Mouse (Mus musculus) neural tube, embryonic 13.5 days (tissue): Measurements from ENCODE around the gene Ikzf3. TPM values are rescaled to one million over a fixed set of nuclear protein-coding genes. Genes with fewer than 3 reads are reported as not detected.

Experiments
- ATAC-seq: fragments of 200-750 bp; cut with Nextera tagmentation; 2 replicates; pipeline ENCODE4 v1.8.0; 2017; ENCODE audit warnings: low read depth, mild to moderate bottlenecking, moderate TSS enrichment, moderate library complexity
- H3K27ac ChIP-seq: fragments of 300-500 bp; sonication (generic); replicated peaks from 2 replicates; pipeline ENCODE4 v1.5.1; 2015; ENCODE audit warnings: moderate library complexity, mild to moderate bottlenecking, inconsistent platforms
- H3K27me3 ChIP-seq: fragments of 300-500 bp; sonication (generic); 2 replicates; pipeline ENCODE4 v1.6.1; 2015; ENCODE audit warnings: mild to moderate bottlenecking, inconsistent platforms
- H3K36me3 ChIP-seq: fragments of 300-500 bp; sonication (generic); 2 replicates; pipeline ENCODE4 v1.6.1; 2015; ENCODE audit warnings: mild to moderate bottlenecking, inconsistent platforms
- H3K4me1 ChIP-seq: fragments of 300-500 bp; sonication (generic); replicated peaks from 2 replicates; pipeline ENCODE4 v1.6.1; 2015; ENCODE audit warnings: inconsistent platforms
- H3K4me2 ChIP-seq: fragments of 300-500 bp; sonication (generic); 2 replicates; pipeline ENCODE4 v1.6.1; 2015; ENCODE audit warnings: inconsistent platforms, mild to moderate bottlenecking, moderate library complexity
- H3K4me3 ChIP-seq: fragments of 300-500 bp; sonication (generic); 2 replicates; pipeline ENCODE4 v1.5.1; 2015; ENCODE audit warnings: mild to moderate bottlenecking, inconsistent platforms
- H3K9ac ChIP-seq: fragments of 300-500 bp; sonication (generic); 2 replicates; pipeline ENCODE4 v1.6.1; 2015; ENCODE audit warnings: moderate library complexity, mild to moderate bottlenecking, inconsistent platforms
- H3K9me3 ChIP-seq: fragments of 300-500 bp; sonication (generic); 2 replicates; pipeline ENCODE4 v1.6.1; 2016; ENCODE audit warnings: inconsistent platforms
- WGBS: fragments of 180-500 bp; shearing (Covaris S2); methylation state at CpG from one replicate; pipeline ENCODE4 v1.1.7; 2015; 5-methylcytosine and 5-hydroxymethylcytosine counted together
- polyA plus RNA-seq: library from polyadenylated mRNA; unstranded; fragments of >200 nt; fragmentation: Nextera tagmentation; extraction: Ambion mirVana; gene quantifications from 2 replicates; pipeline ENCODE4 v1.2.1, GENCODE M21; 2015

Gene Ikzf3
- polyA plus RNA-seq, 1 experiment from 2014 or later: 0.31 TPM

GRCm38 (mm10) chr11:98584146-98584545 lies 38.3 kb upstream of the Ikzf3 start:
- H3K4me1 ChIP-seq: peaks cover 37% of the 10 kb centered on the region
- H3K4me3 ChIP-seq: no peak overlapping the region
- H3K4me2 ChIP-seq: no peak overlapping the region
- H3K27ac ChIP-seq: no peak overlapping the region
- H3K36me3 ChIP-seq: peaks cover 41% of the 10 kb centered on the region
- no peak overlapping the region for H3K9ac ChIP-seq
- H3K9me3 ChIP-seq: no peaks in the 10 kb centered on the region
- no peaks in the 10 kb centered on the region for H3K27me3 ChIP-seq
- ATAC-seq: no peak
- WGBS: 50% methylated on average over 1 of the region's 1 CpGs

- peaks cover 41% of the 10 kb centered on the region for H3K36me3 ChIP-seq
- no peak overlapping the region for H3K4me3 ChIP-seq
- peaks cover 36% of the 10 kb centered on the region for H3K4me1 ChIP-seq
- no peaks in the 10 kb centered on the region for H3K27me3 ChIP-seq
- ATAC-seq: no peak
- 38% methylated on average over 3 of the region's 3 CpGs for WGBS
- no peak overlapping the region for H3K27ac ChIP-seq
- no peaks in the 10 kb centered on the region for H3K9me3 ChIP-seq
- H3K4me2 ChIP-seq: no peak overlapping the region
- H3K9ac ChIP-seq: no peak overlapping the region
Observed at GRCm38 (mm10) chr11:98583571-98583970, 37.7 kb upstream of the Ikzf3 start.

DNA sequence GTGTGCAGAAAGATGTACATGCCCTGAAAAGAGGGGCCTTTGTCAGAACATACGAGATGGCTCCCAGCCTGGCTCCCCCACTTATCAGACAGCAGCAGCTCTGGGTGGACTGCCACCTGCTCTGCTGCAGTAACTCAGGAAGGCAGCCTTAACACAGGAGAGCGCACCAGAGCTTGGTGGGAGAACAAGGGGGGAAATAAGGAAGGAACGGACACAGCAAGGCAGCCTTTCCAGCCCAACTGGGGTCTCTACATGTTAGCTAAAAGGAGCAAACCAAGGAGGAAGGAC lies 37.4 kb upstream of the Ikzf3 start:
- WGBS: 97% methylated on average over 3 of the region's 3 CpGs
- Histone ChIP-seq H3K36me3 (peaks cover 41% of the 10 kb centered on the region), H3K4me2 (no peak overlapping the region), H3K4me1 (peaks cover 33% of the 10 kb centered on the region), H3K9ac (no peak overlapping the region), H3K4me3 (no peak overlapping the region), H3K9me3 (no peaks in the 10 kb centered on the region), H3K27me3 (no peaks in the 10 kb centered on the region), H3K27ac (no peak overlapping the region)
- no peak for ATAC-seq

DNA sequence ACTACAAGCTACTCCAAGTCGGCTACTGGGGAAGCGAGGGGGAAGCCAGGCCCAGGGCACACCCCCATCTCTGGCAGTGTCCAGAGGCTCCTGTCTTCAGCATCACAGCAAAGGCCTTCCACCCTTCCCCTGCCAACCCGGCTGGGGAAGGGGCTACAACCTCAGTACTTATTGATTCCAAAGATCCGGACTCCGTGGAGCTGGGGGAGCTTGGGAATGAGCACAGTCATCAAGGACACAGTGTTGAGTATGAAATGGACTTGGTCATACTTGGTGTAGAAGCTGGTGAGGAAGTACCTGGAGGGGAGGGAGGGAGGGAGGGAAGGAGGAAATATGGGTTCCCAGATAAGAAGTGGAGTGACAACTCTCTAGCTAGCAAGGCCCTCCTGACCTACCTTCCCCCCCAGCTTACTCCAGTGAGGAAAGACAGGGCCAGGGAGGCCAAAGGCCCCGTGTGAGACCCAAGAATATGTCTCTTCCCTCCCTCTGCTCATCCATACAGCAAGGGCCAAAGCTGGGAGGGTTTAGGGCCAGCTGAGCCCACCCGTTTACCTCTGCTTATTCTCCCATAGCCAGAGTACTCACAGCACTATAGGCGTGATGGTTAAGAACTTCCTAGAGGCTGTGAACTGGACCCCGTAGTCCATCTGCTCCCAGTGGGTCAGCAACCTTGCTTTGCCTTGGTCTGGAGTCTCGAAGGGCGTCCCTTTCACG lies 36.9 kb upstream of the Ikzf3 start:
- no peak overlapping the region for H3K9ac ChIP-seq

DNA sequence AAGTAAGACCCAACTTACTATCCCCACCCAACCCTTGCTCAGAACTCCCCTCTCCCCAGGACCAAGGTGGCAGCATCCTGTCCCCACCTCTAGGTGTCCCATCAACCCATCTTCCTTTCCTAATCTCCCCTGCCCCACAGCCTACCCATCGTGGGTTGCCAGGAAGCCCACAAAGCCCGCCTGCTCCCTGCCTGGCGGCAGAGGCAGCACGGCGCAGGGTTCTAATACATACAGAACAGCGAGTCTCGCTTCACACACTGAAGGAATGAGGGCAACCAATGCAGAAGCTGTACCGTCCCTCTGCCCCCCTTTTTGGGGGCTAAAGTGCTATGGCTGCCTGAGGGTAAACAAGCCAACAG lies 36.2 kb upstream of the Ikzf3 start:
- Histone ChIP-seq H3K9me3 (no peaks in the 10 kb centered on the region), H3K27me3 (no peaks in the 10 kb centered on the region), H3K4me2 (no peak overlapping the region), H3K9ac (no peak overlapping the region), H3K4me3 (no peak overlapping the region), H3K36me3 (peaks cover 41% of the 10 kb centered on the region), H3K27ac (no peak overlapping the region), H3K4me1 (peaks cover 24% of the 10 kb centered on the region)
- ATAC-seq: no peak
- WGBS: 91% methylated on average over 8 of the region's 8 CpGs

More for the DNA sequence above, 36.9 kb upstream of the Ikzf3 start:
- Histone ChIP-seq H3K27ac (no peak overlapping the region), H3K4me3 (no peak overlapping the region), H3K27me3 (no peaks in the 10 kb centered on the region), H3K36me3 (peaks cover 41% of the 10 kb centered on the region), H3K4me1 (peaks cover 28% of the 10 kb centered on the region), H3K9me3 (no peaks in the 10 kb centered on the region), H3K4me2 (no peak overlapping the region)
- WGBS: 92% methylated on average over 12 of the region's 12 CpGs
- ATAC-seq: no peak

- no peak overlapping the region for H3K27ac ChIP-seq
- no peak for ATAC-seq
- H3K4me3 ChIP-seq: no peak overlapping the region
- no peaks in the 10 kb centered on the region for H3K27me3 ChIP-seq
- H3K9me3 ChIP-seq: no peaks in the 10 kb centered on the region
- peaks cover 22% of the 10 kb centered on the region for H3K4me1 ChIP-seq
- H3K4me2 ChIP-seq: no peak overlapping the region
- no peak overlapping the region for H3K9ac ChIP-seq
- H3K36me3 ChIP-seq: peaks cover 41% of the 10 kb centered on the region
- 74% methylated on average over 17 of the region's 17 CpGs for WGBS
Observed at GRCm38 (mm10) chr11:98581286-98582029, 35.6 kb upstream of the Ikzf3 start.

GRCm38 (mm10) chr11:98580301-98581121 lies 34.7 kb upstream of the Ikzf3 start:
- Histone ChIP-seq H3K4me3 (no peak overlapping the region), H3K4me1 (peaks cover 13% of the 10 kb centered on the region), H3K9ac (no peak overlapping the region), H3K27ac (no peak overlapping the region), H3K9me3 (no peaks in the 10 kb centered on the region), H3K4me2 (no peak overlapping the region), H3K27me3 (no peaks in the 10 kb centered on the region), H3K36me3 (peaks cover 41% of the 10 kb centered on the region)
- 82% methylated on average over 16 of the region's 16 CpGs for WGBS
- ATAC-seq: peak; percentile 47; the same call in 1 of the 2 replicates

- 87% methylated on average over 5 of the region's 5 CpGs for WGBS
- H3K4me2 ChIP-seq: no peak overlapping the region
- no peak overlapping the region for H3K27ac ChIP-seq
- no peaks in the 10 kb centered on the region for H3K9me3 ChIP-seq
- H3K4me3 ChIP-seq: no peak overlapping the region
- peaks cover 30% of the 10 kb centered on the region for H3K36me3 ChIP-seq
- no peak overlapping the region for H3K9ac ChIP-seq
- H3K27me3 ChIP-seq: no peaks in the 10 kb centered on the region
- ATAC-seq: no peak
- H3K4me1 ChIP-seq: no peaks in the 10 kb centered on the region
Observed at GRCm38 (mm10) chr11:98577776-98578175, 31.9 kb upstream of the Ikzf3 start.

- Histone ChIP-seq H3K9ac (no peak overlapping the region), H3K27ac (no peak overlapping the region), H3K4me2 (no peak overlapping the region), H3K9me3 (no peaks in the 10 kb centered on the region), H3K36me3 (no peaks in the 10 kb centered on the region), H3K27me3 (no peaks in the 10 kb centered on the region), H3K4me3 (no peak overlapping the region), H3K4me1 (no peaks in the 10 kb centered on the region)
- ATAC-seq: no peak
- 82% methylated on average over 6 of the region's 6 CpGs for WGBS
Observed at GRCm38 (mm10) chr11:98569461-98569860, 23.6 kb upstream of the Ikzf3 start.

DNA sequence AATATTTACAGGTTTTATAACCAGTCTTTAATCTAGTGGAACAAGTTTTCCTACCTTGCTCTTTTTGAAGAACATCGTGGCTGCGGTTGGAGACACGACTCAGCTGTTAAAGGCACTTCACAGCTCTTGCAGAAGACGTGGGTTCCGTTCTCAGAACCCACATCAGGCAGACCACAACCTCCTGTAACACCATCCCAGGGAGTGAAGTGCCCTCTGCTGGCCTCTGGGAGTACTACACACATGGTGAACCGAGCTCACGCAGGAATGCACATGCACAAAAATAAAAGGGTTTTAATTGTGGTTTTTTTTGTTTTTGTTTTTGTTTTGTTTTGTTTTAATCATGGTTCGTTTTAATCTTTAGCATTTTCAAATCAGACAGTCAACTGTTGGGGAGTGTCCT lies 22.5 kb upstream of the Ikzf3 start:
- Histone ChIP-seq H3K4me2 (no peak overlapping the region), H3K36me3 (no peaks in the 10 kb centered on the region), H3K9ac (no peak overlapping the region), H3K4me1 (no peaks in the 10 kb centered on the region), H3K27me3 (no peaks in the 10 kb centered on the region), H3K27ac (no peak overlapping the region), H3K9me3 (no peaks in the 10 kb centered on the region), H3K4me3 (no peak overlapping the region)
- no peak for ATAC-seq
- WGBS: 88% methylated on average over 8 of the region's 8 CpGs

GRCm38 (mm10) chr11:98563921-98564414 lies 18.1 kb upstream of the Ikzf3 start:
- Histone ChIP-seq H3K27ac (no peak overlapping the region), H3K9ac (no peak overlapping the region), H3K9me3 (no peaks in the 10 kb centered on the region), H3K4me3 (no peak overlapping the region), H3K27me3 (no peaks in the 10 kb centered on the region), H3K4me2 (no peak overlapping the region), H3K4me1 (no peaks in the 10 kb centered on the region), H3K36me3 (no peaks in the 10 kb centered on the region)
- ATAC-seq: no peak
- WGBS: 72% methylated on average over 13 of the region's 13 CpGs

DNA sequence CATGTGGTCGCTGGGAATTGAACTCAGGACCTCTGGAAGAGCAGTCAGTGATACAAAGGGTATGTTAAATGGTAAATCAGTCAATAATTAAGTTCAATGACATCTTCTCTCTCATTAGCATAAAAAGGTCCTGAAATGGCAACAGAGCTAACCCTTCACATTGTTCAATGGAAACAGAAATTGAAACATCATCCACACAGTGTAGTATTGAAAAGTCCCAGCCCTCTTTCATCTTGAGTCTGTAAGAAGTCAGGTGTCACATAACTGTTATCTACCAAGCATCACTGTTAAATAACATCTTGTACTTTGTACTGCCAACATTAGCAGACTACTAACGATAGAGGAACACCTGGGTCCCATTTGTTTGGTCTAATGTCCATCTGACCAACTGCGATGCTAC lies 17.2 kb upstream of the Ikzf3 start:
- Histone ChIP-seq H3K27ac (no peak overlapping the region), H3K27me3 (no peaks in the 10 kb centered on the region), H3K4me1 (no peaks in the 10 kb centered on the region), H3K9ac (no peak overlapping the region), H3K36me3 (no peaks in the 10 kb centered on the region), H3K4me3 (no peak overlapping the region), H3K4me2 (no peak overlapping the region), H3K9me3 (no peaks in the 10 kb centered on the region)
- ATAC-seq: no peak
- 87% methylated on average over 3 of the region's 3 CpGs for WGBS
